Mouse (Mus musculus) kidney, postnatal 4 days (tissue): ENCODE data around the gene Mrgprh.

Experiments
- DNase-seq, 2 experiments: peaks; one replicate each; pipeline ENCODE4 v3.0.0; 2021; ENCODE audit warnings: mixed read lengths in 2 of 2

The Mrgprh gene

DNA sequence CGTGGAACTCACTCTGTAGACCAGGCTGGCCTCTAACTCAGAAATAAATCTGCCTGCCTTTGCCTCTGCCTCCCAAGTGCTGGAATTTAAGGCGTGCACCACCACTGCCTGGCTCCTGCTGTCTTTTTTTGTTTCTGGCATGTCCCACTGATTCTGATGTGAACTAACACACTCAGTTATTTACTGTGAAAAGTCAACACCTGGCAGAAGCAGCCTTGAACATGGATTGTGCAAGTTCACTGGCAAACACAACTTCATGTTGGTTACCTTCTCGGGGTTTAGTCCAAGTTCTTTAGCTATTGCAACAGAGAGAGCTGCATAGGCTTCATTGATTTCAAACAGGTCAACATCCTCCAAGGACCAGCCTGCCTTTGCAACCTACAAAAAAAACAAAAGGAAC is 49.2 kb downstream of the Mrgprh start:
- no peak for DNase-seq

DNA sequence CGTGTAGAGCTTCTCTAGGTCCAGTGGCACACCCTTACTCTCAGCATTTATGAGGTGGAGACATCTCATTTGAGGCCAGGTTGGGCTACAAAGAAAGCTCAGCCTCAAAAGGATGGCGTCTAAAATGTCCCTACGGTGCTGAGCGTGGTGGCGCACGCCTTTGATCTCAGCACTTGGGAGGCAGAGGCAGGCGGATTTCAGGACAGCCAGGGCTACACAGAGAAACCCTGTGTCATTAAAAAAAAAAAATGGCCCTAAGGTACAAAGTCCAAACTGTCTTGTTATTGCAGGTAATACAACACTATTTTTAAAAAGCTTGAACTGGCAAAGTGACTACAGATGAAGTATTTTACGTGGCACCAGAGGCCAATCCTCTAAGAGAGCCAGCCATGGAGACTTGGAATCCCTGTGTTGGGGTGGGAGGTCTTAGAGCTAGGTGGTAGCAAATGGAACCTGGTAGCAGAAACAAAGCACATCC is 49.9 kb downstream of the Mrgprh start:
- DNase-seq: no peak
